Mouse (Mus musculus) thymus, adult 2 months (tissue): ENCODE results near the gene Dennd2a.

Experiments used
- CTCF ChIP-seq: fragments of 200-500 bp; IDR thresholded peaks from 2 replicates; pipeline ENCODE4 v1.5.1; 2012; ENCODE audit warnings: mild to moderate bottlenecking, control low read depth, low read length, moderate library complexity, borderline replicate concordance; ENCODE audit not compliant: control insufficient read depth, poor library complexity, insufficient read depth; ENCODE audit errors: extremely low read depth
- POLR2A ChIP-seq: fragments of 200-500 bp; IDR thresholded peaks from 2 replicates; pipeline ENCODE4 v1.6.1; 2012; ENCODE audit warnings: mild to moderate bottlenecking, low read length, control low read depth, moderate library complexity; ENCODE audit not compliant: control insufficient read depth, poor library complexity, insufficient read depth; ENCODE audit errors: extremely low read depth

DNA sequence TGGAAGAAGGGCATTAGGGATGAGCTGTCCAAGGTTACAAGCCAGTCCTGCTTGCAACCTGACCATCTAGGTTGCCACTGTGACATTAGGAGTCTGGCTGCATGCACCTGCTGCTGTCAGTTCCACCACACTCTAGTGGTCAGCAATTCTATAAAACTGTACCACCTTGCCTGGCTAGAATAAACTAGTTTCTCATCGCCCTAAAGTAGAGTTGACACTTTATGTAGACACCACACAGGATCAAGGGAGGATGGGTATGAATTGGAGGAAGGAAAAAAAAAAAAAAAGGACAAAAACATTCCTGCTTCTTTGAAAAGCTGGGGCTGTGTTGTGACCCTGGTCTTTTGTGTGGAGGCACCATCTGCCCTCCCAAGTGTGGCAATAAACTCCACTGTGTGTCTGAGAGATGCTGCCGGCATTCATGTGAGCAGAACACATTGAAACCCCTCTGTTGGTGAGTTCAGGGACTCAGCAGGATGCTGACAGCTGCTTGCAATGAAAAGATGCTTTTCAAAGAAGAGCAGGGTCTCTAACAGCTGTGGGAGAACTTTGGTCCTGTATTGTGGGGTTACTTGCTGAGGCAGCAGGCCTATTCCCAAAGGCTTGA is 122.7 kb downstream of the Dennd2a start:
- TF ChIP-seq CTCF: no peak
- no peak for TF ChIP-seq POLR2A
